Mouse (Mus musculus): ENCODE data around the gene Omd.
"Not testable (repeated sequence)": the region's sequence is repeated elsewhere in the genome, so short reads cannot be mapped to it uniquely, and the experiment has no call there.

The Omd gene

GRCm38 (mm10) chr13:49581541-49582530 is at the start of gene Omd:
TSS of gene Omd (plus strand) at chr13:49582462.
- DNase-seq (ENCODE audit: low spot score), result peak; percentile 2

GRCm38 (mm10) chr13:49536946-49537345 is 45.3 kb upstream of the Omd start:
- DNase-seq (ENCODE audit: low spot score), result no peak

- no peak for DNase-seq (ENCODE audit: low spot score)
These were observed 43.6 kb upstream of the Omd start for GRCm38 (mm10) chr13:49538693-49539092.

- no peak for DNase-seq (ENCODE audit: low spot score)
These were observed 38.0 kb upstream of the Omd start, which contains the start of gene Aspn for GRCm38 (mm10) chr13:49544279-49544678. TSS of gene Aspn (plus strand) at chr13:49544443.

- peak; percentile 5 for DNase-seq (ENCODE audit: low spot score)
These were observed 36.6 kb upstream of the Omd start for GRCm38 (mm10) chr13:49545646-49546045.

GRCm38 (mm10) chr13:49546517-49546916 is 35.7 kb upstream of the Omd start:
- DNase-seq (ENCODE audit: low spot score), result no peak

- DNase-seq (ENCODE audit: low spot score), result no peak
These were observed 34.6 kb upstream of the Omd start for GRCm38 (mm10) chr13:49547563-49548150.

GRCm38 (mm10) chr13:49549616-49550015 is 32.6 kb upstream of the Omd start:
- DNase-seq (ENCODE audit: low spot score), result no peak

GRCm38 (mm10) chr13:49554519-49554918 is 27.7 kb upstream of the Omd start:
- DNase-seq (ENCODE audit: low spot score), result no peak

GRCm38 (mm10) chr13:49556203-49556602 is 26.1 kb upstream of the Omd start:
- DNase-seq (ENCODE audit: low spot score), result no peak

- no peak for DNase-seq (ENCODE audit: low spot score)
These were observed 25.3 kb upstream of the Omd start for GRCm38 (mm10) chr13:49556924-49557323.

GRCm38 (mm10) chr13:49559185-49559584 is 23.1 kb upstream of the Omd start:
- peak; percentile 17 for DNase-seq (ENCODE audit: low spot score)

- no peak for DNase-seq (ENCODE audit: low spot score)
These were observed 21.4 kb upstream of the Omd start for GRCm38 (mm10) chr13:49560886-49561285.

GRCm38 (mm10) chr13:49564347-49564746 is 17.9 kb upstream of the Omd start:
- no peak for DNase-seq (ENCODE audit: low spot score)

GRCm38 (mm10) chr13:49570371-49570770 is 11.9 kb upstream of the Omd start:
- DNase-seq (ENCODE audit: low spot score), result peak; percentile 35

GRCm38 (mm10) chr13:49571418-49571817 is 10.8 kb upstream of the Omd start:
- DNase-seq (ENCODE audit: low spot score), result peak; percentile 47

- DNase-seq (ENCODE audit: low spot score), result no peak
These were observed 1.6 kb downstream of the Omd start for GRCm38 (mm10) chr13:49583859-49584258.

- DNase-seq (ENCODE audit: low spot score), result no peak
These were observed 2.2 kb downstream of the Omd start for GRCm38 (mm10) chr13:49584307-49585005.

- no peak for DNase-seq (ENCODE audit: low spot score)
These were observed 3.8 kb downstream of the Omd start for GRCm38 (mm10) chr13:49586062-49586461.

- not testable (repeated sequence) for DNase-seq (ENCODE audit: low spot score)
These were observed 20.3 kb downstream of the Omd start for GRCm38 (mm10) chr13:49602541-49602940.

- no peak for DNase-seq (ENCODE audit: low spot score)
These were observed 21.3 kb downstream of the Omd start for GRCm38 (mm10) chr13:49603603-49604002.

GRCm38 (mm10) chr13:49607714-49608113 is 25.5 kb downstream of the Omd start, which contains the start of gene Ogn:
TSS of gene Ogn (plus strand) at chr13:49608046.
- peak; percentile 6 for DNase-seq (ENCODE audit: low spot score)
